Mouse (Mus musculus) monocyte, adult 5-6 weeks (primary cell): ENCODE measurements around the gene Rin3. TPM values are rescaled to one million over a fixed set of nuclear protein-coding genes. Genes with fewer than 3 reads are reported as not detected.

Source experiments
- ATAC-seq: fragments of 153-309, 156-312 bp; replicated peaks from 2 replicates; pipeline ENCODE4 v1.8.0; 2017; ENCODE audit warnings: mild to moderate bottlenecking; ENCODE audit not compliant: low TSS enrichment, insufficient number of reproducible peaks, severe bottlenecking, poor library complexity, low FRiP score
- total RNA-seq: library from RNA; stranded (forward); fragments of 200-1000, 200-491, 200-594 nt; gene quantifications from 3 replicates; pipeline ENCODE4 v1.2.3, GENCODE M21; 2017

Gene Rin3
- total RNA-seq, 1 experiment from 2014 or later = 60.2 TPM

DNA sequence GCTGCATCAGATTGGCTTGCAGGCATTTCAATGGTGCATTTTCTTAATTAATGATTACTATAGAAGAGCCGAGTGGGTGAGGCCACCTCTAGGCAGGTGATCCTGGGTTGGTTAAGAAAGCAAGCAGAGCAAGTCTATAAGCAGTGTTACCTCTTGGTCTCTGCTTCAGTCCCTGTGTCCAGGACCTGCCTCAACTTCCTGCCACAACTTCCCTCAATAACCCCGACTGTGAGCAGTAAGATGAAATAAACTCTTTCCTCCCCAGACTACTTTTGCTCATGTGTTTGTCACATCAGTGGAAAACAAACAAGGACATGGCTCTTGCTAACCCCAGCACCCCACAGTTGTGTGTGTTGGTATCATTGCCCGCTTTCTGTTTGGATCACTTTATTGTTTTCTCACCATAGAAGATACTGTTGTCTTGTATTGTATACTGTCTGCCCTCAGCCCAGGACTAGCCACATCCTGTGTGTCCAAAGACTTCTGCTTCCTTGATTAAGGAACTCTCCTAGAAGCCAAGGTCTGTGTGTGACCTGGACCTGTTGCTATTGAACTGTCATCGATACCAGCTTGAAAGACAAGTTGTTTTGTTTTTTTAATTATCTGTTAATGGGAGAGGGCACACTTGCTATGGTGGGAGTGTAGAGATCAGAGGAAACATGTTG, 38.3 kb downstream of the Rin3 start:
- ATAC-seq = no peak

DNA sequence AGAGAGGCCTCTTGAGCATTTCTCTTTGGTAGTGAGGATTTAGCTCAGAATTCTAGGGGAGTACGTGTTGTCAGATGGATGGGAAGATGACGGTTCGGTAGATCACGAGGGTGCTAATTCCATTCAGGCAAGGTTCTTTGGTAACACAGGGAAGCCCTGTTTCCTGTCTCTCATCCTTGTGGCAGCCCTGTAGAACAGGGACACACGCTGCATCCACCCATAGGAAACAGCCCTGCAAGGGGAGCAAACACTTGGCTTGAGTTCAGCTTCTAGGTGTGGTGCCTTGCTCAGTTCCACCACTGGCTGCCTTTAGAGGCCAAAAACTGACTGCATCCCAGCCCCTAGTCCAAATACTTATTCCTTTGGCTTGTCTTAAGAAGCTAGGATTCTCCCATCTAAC, 39.0 kb downstream of the Rin3 start:
- no peak for ATAC-seq

DNA sequence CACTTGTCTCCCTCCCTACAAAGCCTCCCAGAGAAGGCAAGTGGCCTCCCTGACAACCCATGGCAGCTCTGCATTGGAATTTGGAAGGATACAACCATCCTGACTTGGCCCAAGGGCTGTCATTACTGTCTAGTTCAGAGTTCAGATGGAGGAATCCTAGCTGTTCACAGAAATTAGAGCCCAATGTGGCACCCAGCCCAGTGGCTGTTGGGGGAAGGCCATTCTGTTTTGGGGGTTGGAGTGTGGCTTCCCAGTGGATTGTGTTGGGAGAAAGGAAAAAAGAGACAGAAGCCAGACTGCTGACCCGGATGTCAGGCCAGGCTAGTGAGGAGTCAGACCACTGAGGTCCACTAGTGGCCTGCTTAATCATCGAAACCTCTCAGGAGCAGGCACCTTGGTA, 40.5 kb downstream of the Rin3 start:
- no peak for ATAC-seq

DNA sequence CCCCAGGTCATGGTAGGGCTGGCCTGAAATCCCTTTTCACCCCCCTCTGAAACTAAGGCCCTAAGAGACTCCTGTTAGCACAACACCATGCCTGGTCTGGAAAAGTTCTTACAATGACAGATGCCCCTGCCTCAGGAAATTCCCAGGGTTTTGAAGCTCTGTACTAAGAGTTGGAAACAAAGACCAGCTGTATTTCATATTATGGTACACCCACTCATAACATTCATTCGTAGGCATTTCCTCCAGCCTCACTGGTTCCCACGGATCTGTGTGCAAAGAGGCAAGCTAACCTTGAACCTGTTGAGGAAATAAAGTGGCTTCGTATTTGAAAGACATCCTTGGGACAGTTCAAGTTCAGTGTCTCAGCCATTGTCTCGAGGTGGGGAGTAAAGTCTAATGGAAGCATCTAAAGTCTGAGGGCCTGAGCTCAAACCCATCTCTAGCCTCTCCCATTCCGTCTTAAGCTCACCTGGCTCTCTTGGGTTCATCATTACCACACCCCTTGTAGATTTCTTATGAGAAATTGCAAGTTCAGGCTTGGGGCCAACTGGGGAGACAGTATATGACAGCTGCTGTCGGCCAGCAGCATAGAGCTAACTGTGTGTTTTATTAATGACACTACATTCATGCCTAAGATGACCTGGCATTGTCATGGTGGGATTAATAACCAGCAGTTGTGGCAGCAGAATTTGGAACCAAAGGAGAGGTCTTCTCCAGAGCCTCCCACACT, 41.5 kb downstream of the Rin3 start:
- ATAC-seq = no peak

DNA sequence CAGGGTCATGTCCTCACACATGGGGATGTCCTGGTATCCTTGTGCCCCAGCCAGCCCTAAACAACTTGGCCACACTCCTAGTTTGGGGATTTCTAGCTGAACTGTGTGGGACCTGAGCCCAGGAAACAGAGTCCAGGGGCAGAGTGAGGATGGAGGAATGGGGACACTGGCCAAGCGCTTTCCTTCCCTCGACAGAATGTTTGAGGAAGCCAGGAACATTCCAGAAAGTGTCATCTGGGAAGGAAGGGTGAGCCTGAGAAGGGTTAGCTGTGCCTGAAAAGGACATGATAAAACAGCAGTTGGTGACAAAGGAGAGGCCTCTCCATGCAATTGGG, 42.0 kb downstream of the Rin3 start:
- ATAC-seq = no peak

DNA sequence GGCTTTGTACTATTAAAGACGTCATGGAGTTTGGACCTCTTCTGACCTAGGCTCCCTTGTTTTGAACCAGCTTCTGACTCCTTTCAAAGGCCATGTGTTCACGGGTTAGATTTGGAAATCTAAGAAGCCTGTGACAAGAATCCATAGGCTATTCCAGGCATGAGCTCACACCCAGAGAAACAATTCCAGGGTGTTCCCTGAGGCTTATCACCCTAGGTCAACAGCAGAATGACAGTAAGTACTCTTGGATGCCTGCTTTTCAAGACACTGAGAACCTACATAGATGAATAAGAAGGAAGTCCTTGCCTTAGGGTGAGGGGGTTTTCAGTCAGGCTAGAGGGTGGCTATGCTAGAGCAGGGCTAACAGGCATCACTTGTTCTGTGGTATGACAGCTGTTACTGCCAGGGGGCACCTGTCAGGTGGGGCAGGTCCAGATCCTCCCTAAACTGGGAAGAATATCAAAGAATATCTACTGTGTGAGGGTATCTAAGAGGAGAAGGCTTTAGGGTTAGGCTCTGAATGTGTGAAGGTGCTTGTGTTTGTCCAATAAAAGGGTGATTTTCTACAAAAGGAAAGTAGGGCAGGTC, 44.0 kb downstream of the Rin3 start:
- ATAC-seq = no peak

DNA sequence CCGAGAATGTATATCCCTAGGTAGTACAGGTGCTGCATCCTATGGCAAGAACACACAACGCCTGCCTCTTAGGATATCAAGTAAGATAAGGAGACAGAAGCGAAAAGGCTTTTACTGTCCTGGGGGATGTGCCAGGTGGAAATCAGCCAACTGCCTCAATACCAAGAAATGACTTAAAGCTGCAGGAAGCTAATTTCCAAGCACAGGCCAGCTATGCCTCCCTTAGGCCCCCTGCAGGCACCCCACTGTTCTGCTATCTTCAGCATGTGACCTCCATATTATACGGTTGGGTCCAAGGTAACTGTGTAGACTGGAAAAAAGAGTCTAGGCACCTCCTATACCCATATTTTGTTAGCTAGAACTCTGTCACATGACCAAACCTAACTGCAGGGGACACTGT, 44.7 kb downstream of the Rin3 start:
- ATAC-seq = no peak

DNA sequence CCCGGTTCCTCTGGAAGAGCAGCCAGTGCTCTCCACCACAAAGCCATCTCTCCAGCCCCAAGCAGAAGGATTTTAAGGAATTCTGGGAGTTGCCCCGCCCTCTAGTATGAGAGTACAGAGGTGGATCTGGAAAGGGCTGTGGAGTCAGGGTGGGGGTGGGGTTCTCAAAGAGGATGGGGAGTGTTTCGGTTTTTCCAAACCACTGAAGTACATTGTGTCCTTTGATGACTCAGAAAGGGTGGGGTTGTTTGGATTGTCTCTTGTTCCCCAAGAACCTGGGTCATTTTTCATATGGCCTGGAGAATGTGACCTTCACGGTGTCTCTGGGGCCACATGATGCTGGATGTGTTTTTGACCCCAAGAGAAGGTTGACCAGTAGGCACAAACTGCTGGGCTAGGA, 45.2 kb downstream of the Rin3 start:
- ATAC-seq = no peak

DNA sequence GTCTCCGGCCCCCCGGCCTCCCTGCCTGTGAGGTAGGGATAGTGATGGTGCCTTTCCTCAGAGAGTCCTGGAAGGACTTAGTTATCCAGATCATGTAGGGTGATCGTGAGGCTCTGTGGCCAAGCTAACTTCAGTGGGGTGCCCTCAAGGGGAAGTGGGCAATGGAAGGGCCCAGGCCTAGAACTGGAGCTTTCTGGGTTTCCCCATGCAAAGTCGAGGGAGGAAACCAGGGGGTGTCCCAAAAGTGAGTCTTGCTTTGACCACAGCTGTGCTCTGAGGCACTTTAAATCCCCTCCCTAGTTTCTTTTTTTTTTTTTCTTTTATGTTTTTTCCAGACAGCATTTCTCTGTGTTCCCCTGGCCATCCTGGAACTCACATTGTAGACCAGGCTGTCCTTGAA, 47.3 kb downstream of the Rin3 start:
- 0 out of 2 replicates have a peak, but pooled peaks have one; percentile 23 for ATAC-seq

DNA sequence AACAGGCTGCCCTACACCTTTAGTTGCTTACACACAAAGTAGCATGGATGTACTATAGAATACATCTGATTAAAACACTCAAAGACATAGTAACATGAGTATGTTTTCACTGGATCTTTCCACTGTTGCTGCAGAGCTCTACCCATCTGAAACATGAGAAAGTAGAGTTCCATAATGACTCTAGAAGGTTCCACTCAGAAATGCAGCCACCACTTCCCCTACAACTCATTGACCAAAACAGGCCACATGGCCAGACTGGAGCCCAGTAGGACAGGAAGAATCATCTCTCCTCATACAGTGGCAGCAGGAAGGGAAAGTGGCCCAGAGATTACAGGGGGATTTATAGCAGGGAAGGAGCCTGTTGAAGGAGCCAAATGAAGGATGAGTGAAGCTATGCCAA, 47.9 kb downstream of the Rin3 start:
- ATAC-seq = no peak

DNA sequence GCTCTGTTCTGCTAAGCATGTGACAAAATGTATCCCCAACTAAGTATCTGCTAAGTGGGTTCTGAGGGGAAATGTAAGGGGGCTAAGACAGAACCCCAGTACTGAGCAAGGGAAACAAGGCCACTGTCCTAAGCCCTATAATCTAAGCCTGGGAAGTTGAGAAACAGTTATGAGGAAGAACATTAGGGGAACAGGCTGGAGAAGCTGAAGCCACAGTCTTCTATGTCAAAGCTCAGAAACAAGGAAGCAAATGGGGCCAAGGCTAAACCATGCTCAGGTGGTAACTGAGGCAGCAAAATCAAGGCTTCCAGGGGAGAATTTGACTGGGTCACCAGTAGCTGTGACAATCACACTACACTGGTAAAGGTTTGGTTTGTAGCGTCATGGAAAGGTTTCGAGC, 50.3 kb downstream of the Rin3 start:
- peak; percentile 62 for ATAC-seq

DNA sequence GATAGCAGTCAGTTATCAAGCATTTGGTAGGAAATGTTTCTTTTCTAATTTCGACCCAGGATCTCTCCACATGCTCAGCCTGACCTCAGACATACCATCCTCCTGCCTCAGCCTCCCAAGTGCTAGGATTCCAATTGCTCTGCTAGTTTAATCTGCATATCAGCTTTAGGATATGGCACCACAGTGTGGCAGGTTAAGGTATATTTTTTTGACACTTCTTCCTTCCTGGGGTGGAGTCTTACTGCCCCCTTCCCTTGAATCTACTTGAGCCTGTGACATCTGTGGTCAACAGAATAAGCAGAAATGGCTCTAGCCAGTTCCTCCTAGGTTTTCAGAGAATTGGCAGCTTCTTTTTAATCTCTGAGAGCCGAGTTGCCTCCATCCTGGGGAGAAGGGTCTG, 56.2 kb downstream of the Rin3 start:
- peak; percentile 51 for ATAC-seq

DNA sequence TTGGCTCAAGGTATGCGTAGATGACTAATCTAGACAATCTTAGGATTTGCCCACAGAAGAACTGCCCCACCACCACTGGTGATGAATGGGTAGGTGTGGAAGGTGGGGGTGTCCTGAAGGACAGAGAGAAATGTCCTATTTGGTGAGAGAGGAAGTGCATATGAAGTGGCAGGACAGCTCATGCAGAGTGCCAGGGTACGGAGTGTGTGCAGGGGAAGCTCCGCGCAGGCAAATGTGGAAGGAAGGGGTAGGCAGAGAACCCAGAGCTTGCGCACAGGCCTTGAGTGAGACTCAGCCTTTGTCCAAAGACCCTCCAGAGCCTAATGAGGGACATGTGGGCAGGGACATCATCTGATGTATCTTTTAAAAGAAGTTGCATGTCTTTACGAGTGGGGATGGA, 57.6 kb downstream of the Rin3 start:
- peak; percentile 47 for ATAC-seq

DNA sequence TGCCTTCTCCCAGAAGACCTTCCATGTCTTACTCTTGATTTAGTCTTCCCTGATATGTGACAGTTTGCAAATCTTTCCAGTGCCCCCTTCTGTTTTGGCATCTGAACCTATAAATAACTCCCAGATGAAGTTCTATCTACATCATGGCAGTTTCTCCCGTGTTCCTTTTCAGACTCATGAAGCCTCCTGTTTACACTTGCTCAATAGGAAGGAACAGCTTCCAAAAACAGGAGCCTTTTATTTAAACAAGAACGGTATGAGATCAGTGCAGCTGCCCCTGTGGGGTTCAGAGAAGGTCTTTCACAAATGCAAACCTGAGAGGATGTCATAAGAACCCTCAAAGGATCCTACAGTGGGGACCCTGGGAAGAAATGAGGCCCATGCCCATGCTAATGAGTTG, 59.3 kb downstream of the Rin3 start:
- ATAC-seq = no peak

DNA sequence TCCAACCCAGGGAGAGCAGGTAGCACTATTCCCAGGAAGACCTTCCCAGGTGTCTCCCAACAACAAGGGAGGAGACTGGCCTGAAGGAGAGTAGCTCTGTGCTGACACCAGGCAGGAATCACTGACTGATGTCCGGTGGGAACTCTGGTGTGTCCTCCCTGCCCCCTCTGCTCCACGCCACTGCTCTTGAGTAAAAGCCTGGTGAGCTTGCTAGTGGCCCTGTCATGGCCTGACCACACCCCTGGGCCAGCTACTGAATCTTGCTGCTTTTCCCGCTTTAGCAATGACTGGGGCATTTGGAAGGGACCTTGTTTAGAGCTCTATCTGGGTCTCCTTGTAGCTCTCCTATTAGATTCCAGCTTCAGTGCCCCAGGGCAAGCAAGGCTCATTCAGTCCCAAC, 59.8 kb downstream of the Rin3 start:
- no peak for ATAC-seq

DNA sequence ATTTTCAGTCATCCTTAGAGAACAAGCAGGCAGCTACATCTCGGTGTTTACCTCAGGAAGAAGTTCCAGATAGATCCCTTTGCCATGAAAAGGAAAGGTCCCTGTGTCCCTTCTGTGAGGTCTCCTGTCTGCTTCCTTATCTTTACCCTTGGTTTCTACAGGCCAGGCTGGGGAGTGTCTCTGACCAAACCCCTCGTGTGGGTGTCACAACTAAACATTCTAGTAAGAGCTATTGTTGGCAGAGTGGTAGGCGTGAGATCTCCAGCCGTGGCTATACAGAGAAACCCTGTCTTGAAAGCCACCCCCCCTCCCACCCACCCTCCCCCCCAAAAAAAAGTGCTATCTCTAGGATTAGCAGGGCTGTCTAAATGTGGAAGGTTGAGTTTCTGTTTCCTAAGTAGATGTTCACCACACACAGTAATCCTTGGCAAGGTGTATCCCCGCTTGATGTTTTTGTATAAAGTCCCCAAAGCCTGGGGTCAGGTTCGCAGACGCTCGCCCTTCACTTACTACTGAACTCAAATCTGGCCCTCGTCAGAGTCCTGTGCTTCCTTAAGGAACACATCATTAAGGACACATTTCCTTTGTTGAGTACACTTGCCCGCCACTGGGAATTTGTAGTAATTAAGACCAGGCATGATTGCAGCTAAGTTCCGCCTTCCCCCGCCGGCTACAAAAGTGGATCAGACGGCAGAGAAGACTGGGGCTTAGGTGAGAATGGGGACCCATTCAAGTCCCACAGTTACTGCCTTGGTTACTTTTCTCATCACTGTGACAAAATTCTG, 62.4 kb downstream of the Rin3 start:
- ATAC-seq = no peak

DNA sequence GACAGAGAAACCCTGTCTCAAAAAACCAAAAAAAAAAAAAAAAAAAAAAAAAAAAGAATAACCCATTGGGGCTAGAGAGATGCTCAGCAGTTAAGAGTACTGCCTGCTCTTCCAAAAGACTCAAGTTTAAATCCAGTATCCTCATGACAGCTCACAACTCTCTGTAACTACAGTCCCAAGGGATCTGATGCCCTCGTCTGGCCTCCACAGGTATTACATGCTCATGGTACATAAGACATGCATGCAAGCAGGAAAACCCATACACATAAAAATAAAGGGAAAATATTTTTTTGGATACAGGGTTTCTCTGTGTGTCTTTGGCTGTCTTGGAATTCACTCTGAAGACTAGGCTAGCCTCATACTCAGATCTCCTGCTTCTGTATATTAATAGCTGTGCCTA, 63.7 kb downstream of the Rin3 start:
- peak; percentile 36; the same call in 1 of the 2 replicates for ATAC-seq

DNA sequence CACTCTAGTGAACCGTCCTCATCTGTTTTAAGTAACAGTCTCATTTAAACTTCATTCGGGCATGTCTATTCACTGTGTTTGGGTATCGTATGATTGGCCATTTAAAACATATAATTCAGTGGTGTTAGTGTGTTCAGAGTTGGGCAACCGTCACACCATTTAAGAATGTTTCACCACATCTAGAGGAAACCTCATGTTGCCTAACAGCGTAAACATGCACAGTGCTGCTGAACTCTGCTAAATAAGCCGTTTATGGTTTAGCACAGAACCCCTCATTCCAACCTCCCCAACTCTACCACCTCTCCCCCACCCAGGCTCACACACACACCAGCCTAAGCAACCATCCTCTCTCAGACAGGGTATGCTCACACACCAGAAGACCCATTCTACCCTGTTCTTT, 65.6 kb downstream of the Rin3 start:
- ATAC-seq = peak; percentile 57

DNA sequence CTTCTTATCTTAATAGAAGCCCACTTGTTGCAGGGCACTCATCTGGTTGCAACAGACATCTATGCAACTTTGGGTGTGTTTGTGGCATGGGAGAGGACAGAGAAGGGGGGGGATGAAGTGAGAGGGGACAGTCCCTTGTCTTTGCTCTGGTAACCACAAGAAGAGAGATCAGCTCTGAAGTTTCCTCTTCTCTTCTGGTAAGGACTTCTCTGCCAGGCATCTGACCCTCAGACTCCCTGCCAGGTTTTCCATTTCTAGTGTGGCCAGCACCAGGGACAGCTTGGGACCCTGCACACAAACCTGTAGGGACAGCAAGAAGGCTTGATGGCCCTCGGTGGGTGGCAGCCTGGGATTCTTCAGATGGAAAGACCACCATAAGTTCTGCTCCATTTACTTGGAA, 68.1 kb downstream of the Rin3 start:
- peak; percentile 37 for ATAC-seq
